Mouse (Mus musculus) hindbrain, embryonic 14.5 days (tissue): ENCODE measurements around the gene Cacna2d1. TPM values are rescaled to one million over a fixed set of nuclear protein-coding genes. Genes with fewer than 3 reads are reported as not detected.

ENCODE experiments used
- ATAC-seq: fragments of 200-750 bp; cut with Nextera tagmentation; 2 replicates; pipeline ENCODE4 v1.8.0; 2017; ENCODE audit warnings: moderate number of reproducible peaks, mild to moderate bottlenecking, moderate TSS enrichment, moderate library complexity; ENCODE audit not compliant: low FRiP score
- DNase-seq: peaks from one replicate; pipeline ENCODE4 v3.0.0-alpha.2; 2015; ENCODE audit warnings: low spot score
- H3K27ac ChIP-seq: fragments of 300-500 bp; sonication (generic); 2 replicates; pipeline ENCODE4 v1.5.1; 2014; ENCODE audit warnings: mild to moderate bottlenecking, moderate library complexity
- H3K27me3 ChIP-seq: fragments of 300-500 bp; sonication (generic); 2 replicates; pipeline ENCODE4 v1.6.1; 2014; ENCODE audit warnings: mild to moderate bottlenecking, low read length, mixed read lengths; ENCODE audit not compliant: control insufficient read depth, insufficient read depth
- H3K36me3 ChIP-seq: fragments of 300-500 bp; sonication (generic); replicated peaks from 2 replicates; pipeline ENCODE4 v1.6.1; 2014; ENCODE audit not compliant: control insufficient read depth, insufficient read depth
- H3K4me1 ChIP-seq: fragments of 300-500 bp; sonication (generic); replicated peaks from 2 replicates; pipeline ENCODE4 v1.6.1; 2014; ENCODE audit warnings: antibody characterized with exemption, low read length, mixed read lengths; ENCODE audit not compliant: control insufficient read depth, insufficient read depth
- H3K4me2 ChIP-seq: fragments of 300-500 bp; sonication (generic); replicated peaks from 2 replicates; pipeline ENCODE4 v1.6.1; 2014; ENCODE audit warnings: mild to moderate bottlenecking, moderate library complexity
- H3K4me3 ChIP-seq: fragments of 300-500 bp; sonication (generic); replicated peaks from 2 replicates; pipeline ENCODE4 v1.5.1; 2014; ENCODE audit warnings: mild to moderate bottlenecking, low read length
- H3K9ac ChIP-seq: fragments of 300-500 bp; sonication (generic); 2 replicates; pipeline ENCODE4 v1.6.1; 2014
- H3K9me3 ChIP-seq: fragments of 300-500 bp; sonication (generic); 2 replicates; pipeline ENCODE4 v1.6.1; 2016; ENCODE audit warnings: low read length; ENCODE audit not compliant: control insufficient read depth
- WGBS: fragments of 180-500 bp; shearing (Covaris S2); extraction: QIAGEN DNeasy Blood & Tissue Kit; methylation state at CpG from one replicate; pipeline ENCODE4 v1.1.7; 2014; 5-methylcytosine and 5-hydroxymethylcytosine counted together
- polyA plus RNA-seq: library from polyadenylated mRNA; unstranded; fragments of >200 nt; fragmentation: Nextera tagmentation; extraction: Ambion mirVana; gene quantifications from 2 replicates; pipeline ENCODE4 v1.2.1, GENCODE M21; 2014

The Cacna2d1 gene
- polyA plus RNA-seq, 1 experiment from 2014 or later, result 40.3 TPM

DNA sequence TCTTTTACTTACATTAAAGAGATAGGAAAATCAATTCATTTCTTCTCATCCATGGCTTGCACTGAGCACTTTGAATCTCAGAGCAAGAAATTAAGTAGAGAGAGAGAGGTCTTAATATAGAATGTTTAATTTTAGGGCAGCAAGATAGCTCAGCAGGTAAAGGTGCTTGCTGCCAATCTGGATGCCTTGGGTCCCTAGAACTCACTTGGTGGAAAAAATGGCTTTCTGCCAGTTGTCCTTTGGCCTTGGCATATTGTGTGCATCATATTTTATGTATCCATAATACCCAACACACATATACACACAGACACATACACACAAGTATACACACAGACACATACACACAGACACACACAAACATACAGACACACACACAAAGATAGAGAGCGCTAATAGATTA, 63.3 kb downstream of the Cacna2d1 start:
- Histone ChIP-seq H3K4me1 (peaks cover 13% of the 10 kb centered on the region), H3K27me3 (peaks cover 24% of the 10 kb centered on the region), H3K9ac (no peak overlapping the region), H3K9me3 (no peaks in the 10 kb centered on the region), H3K4me2 (no peak overlapping the region), H3K27ac (no peak overlapping the region), H3K4me3 (no peak overlapping the region), H3K36me3 (no peaks in the 10 kb centered on the region)
- DNase-seq (no peak), ATAC-seq (no peak)
- 94% methylated on average over 1 of the region's 1 CpGs for WGBS

GRCm38 (mm10) chr5:16000917-16001316, 66.4 kb downstream of the Cacna2d1 start:
- Histone ChIP-seq H3K27ac (no peak overlapping the region), H3K9me3 (no peaks in the 10 kb centered on the region), H3K27me3 (peaks cover 22% of the 10 kb centered on the region), H3K4me3 (no peak overlapping the region), H3K9ac (no peak overlapping the region), H3K4me1 (peaks cover 32% of the 10 kb centered on the region), H3K36me3 (no peaks in the 10 kb centered on the region), H3K4me2 (no peak overlapping the region)
- DNase-seq, result no peak
- WGBS, result 62% methylated on average over 2 of the region's 2 CpGs
- no peak for ATAC-seq

DNA sequence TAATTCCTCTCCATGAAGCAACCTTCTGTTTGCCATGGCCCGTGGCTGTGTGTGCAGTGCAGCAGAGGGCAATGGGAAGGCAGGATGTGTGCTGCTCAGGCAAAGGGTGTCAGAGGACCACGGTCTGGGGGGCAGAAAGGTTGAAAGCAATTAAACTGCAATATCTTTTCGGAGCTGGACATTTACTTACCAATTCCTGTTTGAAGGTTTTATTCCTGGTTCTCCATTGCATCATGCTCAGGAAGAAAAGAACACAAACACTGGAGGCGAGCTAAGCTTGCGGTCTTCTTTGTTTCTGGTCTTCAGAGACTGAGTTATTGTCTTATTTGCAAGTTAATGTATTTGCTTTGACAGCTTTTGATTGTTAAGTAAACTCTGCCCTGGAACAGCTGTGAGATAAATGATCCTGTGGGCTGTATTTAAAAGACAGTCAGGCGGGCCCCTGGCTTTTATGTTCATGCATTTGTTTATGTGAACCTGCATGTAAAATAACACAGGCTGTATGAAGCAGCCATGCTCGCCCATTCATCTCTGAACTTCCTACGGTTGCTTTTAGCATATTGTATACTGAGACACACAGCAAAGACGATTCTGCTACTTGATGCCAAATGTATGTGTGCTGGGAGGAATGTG, 68.1 kb downstream of the Cacna2d1 start:
- Histone ChIP-seq H3K4me1 (peaks cover 32% of the 10 kb centered on the region), H3K27ac (peak overlapping the region; percentile 86), H3K27me3 (peaks cover 28% of the 10 kb centered on the region), H3K4me3 (no peak overlapping the region), H3K36me3 (no peaks in the 10 kb centered on the region), H3K9ac (peak overlapping the region; percentile 46), H3K9me3 (no peaks in the 10 kb centered on the region), H3K4me2 (peak overlapping the region; percentile 34)
- 7% methylated on average over 9 of the region's 9 CpGs for WGBS
- ATAC-seq (peak; percentile 56; the same call in 1 of the 2 replicates), DNase-seq (peak; percentile 55)

DNA sequence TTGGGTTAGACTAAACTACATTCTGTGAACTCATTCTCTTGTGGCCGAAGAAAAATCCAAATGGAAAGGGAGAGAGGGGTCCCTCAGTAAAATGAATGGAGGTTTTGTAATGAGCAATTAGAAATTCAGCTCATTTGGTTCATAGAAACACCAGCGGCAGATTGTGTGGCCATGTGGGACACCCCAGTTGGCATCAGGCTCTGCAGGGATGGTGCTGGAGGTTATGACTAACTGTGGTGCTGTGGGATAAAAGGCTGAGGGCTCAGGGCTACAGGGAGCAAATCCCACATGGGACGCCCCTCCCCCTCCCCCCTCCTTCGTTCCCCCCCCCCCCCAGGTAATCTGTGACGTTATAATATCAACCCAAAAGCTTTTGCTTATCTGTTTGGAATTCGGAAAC, 69.8 kb downstream of the Cacna2d1 start:
- WGBS, result 37% methylated on average over 6 of the region's 6 CpGs
- peak; percentile 76; the same call in 1 of the 2 replicates for ATAC-seq
- DNase-seq, result no peak

DNA sequence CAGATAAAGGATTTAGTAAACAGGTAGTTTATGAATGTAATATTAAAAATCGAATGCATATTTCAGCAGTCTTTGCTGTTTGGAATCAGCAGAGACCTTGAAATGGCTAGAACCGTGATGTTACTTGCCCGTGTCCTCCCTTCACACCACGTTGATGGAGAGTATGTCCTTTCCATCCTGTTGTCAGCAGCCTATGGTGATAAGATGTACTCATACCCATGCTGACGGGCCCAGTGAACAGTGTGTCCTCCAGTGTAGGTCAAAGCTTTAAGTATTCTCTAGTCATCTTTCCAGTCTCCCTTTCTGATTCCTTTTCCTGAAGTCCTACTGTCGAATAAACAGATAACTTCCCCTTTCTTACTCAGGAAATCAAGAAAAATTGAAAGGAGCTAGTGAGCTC, 72.5 kb downstream of the Cacna2d1 start:
- Histone ChIP-seq H3K4me2 (no peak overlapping the region), H3K27ac (no peak overlapping the region), H3K4me3 (no peak overlapping the region), H3K27me3 (peaks cover 13% of the 10 kb centered on the region; the same call in 1 of the 2 replicates), H3K36me3 (no peaks in the 10 kb centered on the region), H3K9me3 (no peaks in the 10 kb centered on the region), H3K9ac (no peak overlapping the region), H3K4me1 (peaks cover 32% of the 10 kb centered on the region)
- ATAC-seq, result no peak
- WGBS, result 91% methylated on average over 6 of the region's 6 CpGs
- no peak for DNase-seq

More for the DNA sequence above, 69.8 kb downstream of the Cacna2d1 start:
- Histone ChIP-seq H3K9me3 (no peaks in the 10 kb centered on the region), H3K27ac (peak overlapping the region; percentile 65), H3K4me1 (peaks cover 32% of the 10 kb centered on the region), H3K4me3 (no peak overlapping the region), H3K9ac (0 out of 2 replicates have a peak overlapping the region, but pooled peaks have one; percentile 3), H3K36me3 (no peaks in the 10 kb centered on the region), H3K4me2 (no peak overlapping the region), H3K27me3 (peaks cover 13% of the 10 kb centered on the region; the same call in 1 of the 2 replicates)

GRCm38 (mm10) chr5:16013649-16014048, 79.2 kb downstream of the Cacna2d1 start:
- H3K4me1 ChIP-seq, result no peaks in the 10 kb centered on the region
- H3K4me2 ChIP-seq, result no peak overlapping the region
- H3K9ac ChIP-seq, result no peak overlapping the region
- H3K4me3 ChIP-seq, result no peak overlapping the region
- H3K9me3 ChIP-seq, result no peaks in the 10 kb centered on the region
- 0 out of 2 replicates have a peak, but pooled peaks cover 3% of the 10 kb centered on the region for H3K27me3 ChIP-seq
- H3K27ac ChIP-seq, result no peak overlapping the region
- no peaks in the 10 kb centered on the region for H3K36me3 ChIP-seq
- DNase-seq, result no peak
- WGBS, result 80% methylated on average over 2 of the region's 2 CpGs
- ATAC-seq, result no peak

GRCm38 (mm10) chr5:16014392-16014791, 79.9 kb downstream of the Cacna2d1 start:
- Histone ChIP-seq H3K27ac (no peak overlapping the region), H3K4me2 (no peak overlapping the region), H3K36me3 (no peaks in the 10 kb centered on the region), H3K4me1 (no peaks in the 10 kb centered on the region), H3K9ac (no peak overlapping the region), H3K9me3 (no peaks in the 10 kb centered on the region), H3K27me3 (0 out of 2 replicates have a peak, but pooled peaks cover 3% of the 10 kb centered on the region), H3K4me3 (no peak overlapping the region)
- 70% methylated on average over 2 of the region's 2 CpGs for WGBS
- no peak for ATAC-seq
- no peak for DNase-seq

DNA sequence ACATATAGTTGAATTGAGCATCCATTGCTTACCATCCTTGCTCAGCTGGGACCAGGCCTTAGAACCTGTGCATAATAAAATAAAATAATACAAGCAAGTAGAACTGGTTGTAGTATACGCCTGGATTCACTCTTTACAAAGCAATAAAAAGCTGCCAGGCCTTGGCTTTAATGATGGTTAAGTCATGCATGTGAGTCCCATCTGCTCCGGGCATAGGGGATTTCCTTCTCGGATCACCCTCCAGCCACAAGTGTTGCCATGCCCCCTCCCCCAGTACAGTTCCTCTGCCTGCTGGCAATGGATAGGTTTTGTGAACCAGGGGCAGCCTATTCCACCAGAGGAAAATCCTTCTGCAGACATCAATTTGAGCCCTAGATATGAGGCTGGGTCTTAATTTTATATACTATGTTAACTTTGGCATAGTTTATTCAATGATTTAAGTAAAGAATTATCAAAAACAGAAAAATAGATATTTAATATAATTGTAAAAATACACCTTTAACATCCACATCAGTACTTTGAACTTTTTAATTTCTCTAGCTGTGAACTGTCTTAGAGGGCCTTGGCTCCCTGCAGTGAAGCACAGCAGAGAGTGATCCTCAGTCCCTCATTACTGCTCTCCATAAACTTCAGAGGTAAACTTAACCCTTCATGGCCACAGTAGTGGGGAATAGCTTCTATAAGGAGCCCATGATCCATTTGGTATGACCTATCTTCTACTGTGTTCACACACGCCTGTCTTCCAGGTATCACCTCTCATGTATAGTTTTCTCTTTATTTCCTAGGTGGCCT, 90.3 kb downstream of the Cacna2d1 start:
- peak; percentile 77; the same call in 1 of the 2 replicates for ATAC-seq
- Histone ChIP-seq H3K9ac (no peak overlapping the region), H3K36me3 (no peaks in the 10 kb centered on the region), H3K4me1 (0 out of 2 replicates have a peak, but pooled peaks cover 11% of the 10 kb centered on the region), H3K4me2 (no peak overlapping the region), H3K9me3 (0 out of 2 replicates have a peak, but pooled peaks cover 3% of the 10 kb centered on the region), H3K4me3 (no peak overlapping the region), H3K27ac (0 out of 2 replicates have a peak overlapping the region, but pooled peaks have one; percentile 5), H3K27me3 (no peaks in the 10 kb centered on the region)
- 40% methylated on average over 4 of the region's 4 CpGs for WGBS
- no peak for DNase-seq

DNA sequence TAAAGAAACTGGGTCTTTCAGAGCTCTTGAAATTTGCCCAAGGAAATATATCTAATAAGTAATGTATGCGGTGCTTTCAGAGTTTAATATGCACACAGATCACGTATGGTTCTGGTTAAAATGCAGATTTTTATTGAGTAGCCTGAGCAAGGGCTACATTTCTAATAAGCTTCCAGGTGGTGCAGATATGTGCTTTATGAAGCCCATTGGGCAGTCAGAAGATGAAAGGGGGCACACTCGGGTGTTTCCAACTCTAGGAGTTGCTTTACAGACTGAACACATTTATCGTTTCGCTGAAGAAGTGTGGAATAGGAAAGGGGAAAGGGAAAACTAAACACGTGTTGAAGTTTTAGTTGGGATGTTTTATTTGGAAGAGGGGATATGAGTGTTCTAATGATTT, 94.4 kb downstream of the Cacna2d1 start:
- no peak overlapping the region for H3K4me3 ChIP-seq
- ATAC-seq (no peak), DNase-seq (no peak)
- H3K9me3 ChIP-seq, result no peaks in the 10 kb centered on the region
- H3K9ac ChIP-seq, result no peak overlapping the region
- no peak overlapping the region for H3K4me2 ChIP-seq
- H3K4me1 ChIP-seq, result 0 out of 2 replicates have a peak, but pooled peaks cover 11% of the 10 kb centered on the region
- no peaks in the 10 kb centered on the region for H3K36me3 ChIP-seq
- WGBS, result 61% methylated on average over 6 of the region's 6 CpGs
- H3K27ac ChIP-seq, result peak overlapping the region; percentile 54
- no peaks in the 10 kb centered on the region for H3K27me3 ChIP-seq
